Mouse (Mus musculus) subcutaneous adipose tissue, adult 2 months (tissue): Measurements from ENCODE around the gene 4933434E20Rik. TPM values are rescaled to one million over a fixed set of nuclear protein-coding genes. Genes with fewer than 3 reads are reported as not detected.

Experiments used
- polyA plus RNA-seq: library from polyadenylated mRNA; depleted of rRNA; stranded (reverse); fragments of >200 nt; gene quantifications from 2 replicates; pipeline ENCODE4 v1.2.3, GENCODE M21; 2012; ENCODE audit warnings: low replicate concordance; rRNA removed

The 4933434E20Rik gene
- 60.2 and 69.1 TPM in 2 replicates for polyA plus RNA-seq

GRCm38 (mm10) chr3:90051441-90052350 lies at the start of gene 4933434E20Rik:
Gene 4933434E20Rik (plus strand): TSS chr3:90051636.

GRCm38 (mm10) chr3:90052351-90053241 lies 1.2 kb downstream of the 4933434E20Rik start, which contains the start of gene Ubap2l:
Gene Ubap2l (minus strand): TSS chr3:90052628.

GRCm38 (mm10) chr3:90072294-90072693 lies 20.9 kb downstream of the 4933434E20Rik start, which contains the start of gene Tpm3:
Gene Tpm3 (plus strand): TSS chr3:90072649.

GRCm38 (mm10) chr3:90103938-90104337 lies 52.5 kb downstream of the 4933434E20Rik start, which contains the start of gene Nup210l:
Gene Nup210l (plus strand): TSS chr3:90104132.

Other genes with a start within 250 kb of the 4933434E20Rik start
- gene She, start 220.3 kb upstream of the 4933434E20Rik start, polyA plus RNA-seq = 5.0 and 6.8 TPM in 2 replicates
- gene Il6ra, start 138.4 kb upstream of the 4933434E20Rik start, polyA plus RNA-seq = 12.4 and 14.9 TPM in 2 replicates
- 44.7 and 85.4 TPM in 2 replicates for gene Atp8b2, start 88.1 kb upstream of the 4933434E20Rik start, polyA plus RNA-seq
- 81.9 and 98.3 TPM in 2 replicates for gene Hax1, start 52.9 kb upstream of the 4933434E20Rik start, polyA plus RNA-seq
- gene Ubap2l, start 992 bp downstream of the 4933434E20Rik start, polyA plus RNA-seq = 109 and 164 TPM in 2 replicates
- gene Tpm3, start 21.0 kb downstream of the 4933434E20Rik start, polyA plus RNA-seq = 100 and 134 TPM in 2 replicates
- gene Nup210l, start 52.5 kb downstream of the 4933434E20Rik start, polyA plus RNA-seq = 0.34 and 0.58 TPM in 2 replicates
- gene Rps27, start 162.0 kb downstream of the 4933434E20Rik start, polyA plus RNA-seq = 1,404 and 2,636 TPM in 2 replicates
- gene Rab13, start 162.1 kb downstream of the 4933434E20Rik start, polyA plus RNA-seq = 13.9 and 16.1 TPM in 2 replicates
- 66.6 and 78.7 TPM in 2 replicates for gene Jtb, start 180.0 kb downstream of the 4933434E20Rik start, polyA plus RNA-seq
- gene Creb3l4, start 191.9 kb downstream of the 4933434E20Rik start, polyA plus RNA-seq = 1.4 and 2.9 TPM in 2 replicates
- gene Slc39a1, start 196.5 kb downstream of the 4933434E20Rik start, polyA plus RNA-seq = 123 and 129 TPM in 2 replicates
- gene Crtc2, start 202.5 kb downstream of the 4933434E20Rik start, polyA plus RNA-seq = 49.7 and 72.4 TPM in 2 replicates
- 21.1 and 31.2 TPM in 2 replicates for gene Dennd4b, start 213.5 kb downstream of the 4933434E20Rik start, polyA plus RNA-seq
- gene Gatad2b, start 241.5 kb downstream of the 4933434E20Rik start, polyA plus RNA-seq = 21.2 and 31.8 TPM in 2 replicates